Mouse (Mus musculus) liver, adult 2 months (tissue): Measurements from ENCODE around the gene Ppp2r3c.

Experiments
- CTCF ChIP-seq: fragments of 200-500 bp; IDR thresholded peaks from 2 replicates; pipeline ENCODE4 v1.5.1; 2011; ENCODE audit warnings: low read depth, low read length, control low read depth
- POLR2A ChIP-seq: fragments of 200-500 bp; IDR thresholded peaks from 2 replicates; pipeline ENCODE4 v1.6.1; 2011; ENCODE audit warnings: low read length, control low read depth; ENCODE audit not compliant: insufficient read depth; ENCODE audit errors: extremely low read depth

- TF ChIP-seq CTCF (no peak), POLR2A (0 out of 2 replicates have a peak, but pooled peaks have one; percentile 54)
Observed at GRCm38 (mm10) chr12:55302485-55303441, at the start of gene Ppp2r3c.
